Mouse (Mus musculus) CD4-positive, CD25-positive, alpha-beta regulatory T cell, adult 4 months (primary cell): ENCODE results near the gene Aipl1. TPM values are rescaled to one million over a fixed set of nuclear protein-coding genes. Genes with fewer than 3 reads are reported as not detected.
"Not testable (repeated sequence)": the region's sequence is repeated elsewhere in the genome, so short reads cannot be mapped to it uniquely, and the experiment has no call there.

Experiments
- ATAC-seq: one replicate; pipeline ENCODE4 v1.8.0; 2017
- polyA plus RNA-seq, 2 experiments: library from polyadenylated mRNA; unstranded; fragments of 100-300 nt; shearing (Covaris generic); gene quantifications; one replicate each; pipeline ENCODE4 v1.2.1; 2017

Aipl1 gene
- polyA plus RNA-seq, 2 experiments from 2014 or later, result not detected

DNA sequence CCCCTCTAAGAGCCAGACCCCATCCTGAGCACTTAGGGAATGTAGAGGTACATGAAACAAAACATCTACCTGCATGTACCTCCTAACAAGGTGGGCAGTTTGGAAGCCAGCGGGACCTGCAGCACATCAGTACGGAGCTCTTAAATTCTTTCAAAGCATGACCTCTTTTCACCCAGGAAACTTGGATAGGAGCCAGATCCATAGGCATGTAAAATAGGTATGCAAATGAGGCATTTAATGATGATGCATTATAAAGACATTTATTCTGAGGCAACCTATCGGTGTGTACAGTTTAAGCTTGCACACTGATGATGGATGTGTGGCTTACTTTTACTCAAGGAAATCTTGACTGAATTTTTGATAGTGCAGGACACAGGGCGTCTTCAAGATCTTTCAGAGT, 22.6 kb downstream of the Aipl1 start:
- ATAC-seq, result no peak

DNA sequence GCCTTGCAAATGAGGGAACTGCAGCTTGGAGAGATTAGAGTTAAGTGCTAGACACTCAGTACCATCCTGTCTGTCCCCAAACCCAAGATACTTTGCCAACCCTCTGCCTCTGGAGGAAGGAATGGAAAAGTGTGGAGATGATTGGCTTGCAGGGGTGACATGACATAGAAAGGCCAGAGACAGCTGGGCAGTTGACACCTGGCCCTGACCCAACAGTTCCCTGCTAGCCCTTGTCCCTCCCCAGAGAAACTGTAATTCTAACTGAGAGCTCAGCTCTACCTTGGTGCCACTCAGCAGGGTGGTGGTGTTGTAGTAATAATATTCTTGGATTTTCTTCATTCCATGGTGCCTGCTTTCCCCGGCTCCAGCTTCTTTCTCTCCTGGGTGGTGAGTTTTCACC, 25.4 kb downstream of the Aipl1 start:
- no peak for ATAC-seq

DNA sequence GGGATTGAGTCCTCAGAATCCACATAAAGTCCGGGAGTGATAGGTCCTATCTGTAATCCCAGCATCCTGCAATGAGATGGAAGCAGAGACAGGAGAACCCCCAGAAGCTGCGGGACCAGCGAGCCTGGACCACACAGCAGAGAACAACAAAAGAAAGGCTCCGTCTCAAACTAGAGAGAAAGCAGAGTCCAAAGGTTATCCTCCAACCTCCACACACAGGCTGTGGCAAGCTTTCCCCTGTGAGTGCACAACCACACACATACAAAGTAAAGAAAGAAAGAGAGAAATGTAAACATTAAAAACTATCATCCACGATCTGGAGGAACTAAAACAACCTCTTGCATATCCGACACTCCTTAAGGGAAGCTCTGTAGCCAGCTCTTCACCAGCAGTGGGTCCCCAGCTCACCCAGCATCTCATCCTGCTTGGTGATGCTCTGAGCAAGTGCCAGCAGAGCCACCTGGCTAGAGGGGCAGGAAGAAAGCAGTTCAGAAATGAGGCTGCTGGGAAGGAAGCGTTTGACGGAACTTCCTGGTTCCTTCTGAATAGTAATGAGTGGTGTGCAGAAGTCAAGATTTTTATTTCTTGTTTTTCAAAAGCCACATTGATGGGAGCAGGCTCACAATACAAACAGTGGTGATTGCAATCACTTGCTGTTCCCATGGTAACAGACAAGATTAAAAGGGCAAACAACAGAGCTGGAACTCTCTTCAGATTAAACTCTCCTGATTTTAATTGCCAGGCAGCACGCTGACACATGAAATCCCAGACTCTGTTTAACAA, 26.2 kb downstream of the Aipl1 start:
- peak; percentile 58 for ATAC-seq

DNA sequence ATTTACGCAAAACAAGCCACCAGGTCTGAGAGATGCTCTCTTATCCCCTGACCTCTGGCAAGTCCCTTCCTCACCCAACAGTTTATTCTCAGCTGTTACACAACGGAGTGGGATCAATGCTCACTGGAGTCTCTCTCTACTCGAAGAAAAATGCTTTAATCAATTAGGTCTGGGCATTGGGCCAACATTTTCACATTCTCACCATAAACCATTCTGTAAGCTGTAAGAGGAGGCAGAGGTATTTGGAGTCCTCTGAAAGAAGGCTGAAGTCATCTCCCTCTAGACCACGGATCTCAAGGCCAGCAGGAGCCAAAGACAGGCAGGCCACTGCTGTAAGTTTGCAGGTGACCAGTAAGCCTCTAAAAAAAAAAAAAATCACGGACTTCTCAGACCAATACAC, 26.9 kb downstream of the Aipl1 start:
- no peak for ATAC-seq

DNA sequence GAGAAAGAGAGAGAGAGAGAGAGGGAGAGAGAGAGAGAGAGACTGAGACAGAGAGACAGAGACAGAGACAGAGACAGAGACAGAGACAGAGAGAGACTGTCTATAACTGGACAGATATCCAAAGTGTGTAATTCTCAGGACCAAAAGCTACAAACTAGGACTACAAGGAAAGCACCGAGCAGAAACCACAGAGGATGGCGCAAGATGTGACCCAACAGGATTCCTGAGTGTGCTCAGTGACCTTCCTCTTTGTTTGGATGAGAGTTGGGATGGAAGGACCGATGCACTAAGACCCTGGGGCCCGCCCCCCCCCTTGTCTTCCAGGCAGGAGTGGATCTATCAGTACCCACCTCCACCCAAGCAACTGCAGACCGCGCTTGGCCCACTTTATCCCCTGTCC, 31.8 kb downstream of the Aipl1 start:
- ATAC-seq, result no peak

DNA sequence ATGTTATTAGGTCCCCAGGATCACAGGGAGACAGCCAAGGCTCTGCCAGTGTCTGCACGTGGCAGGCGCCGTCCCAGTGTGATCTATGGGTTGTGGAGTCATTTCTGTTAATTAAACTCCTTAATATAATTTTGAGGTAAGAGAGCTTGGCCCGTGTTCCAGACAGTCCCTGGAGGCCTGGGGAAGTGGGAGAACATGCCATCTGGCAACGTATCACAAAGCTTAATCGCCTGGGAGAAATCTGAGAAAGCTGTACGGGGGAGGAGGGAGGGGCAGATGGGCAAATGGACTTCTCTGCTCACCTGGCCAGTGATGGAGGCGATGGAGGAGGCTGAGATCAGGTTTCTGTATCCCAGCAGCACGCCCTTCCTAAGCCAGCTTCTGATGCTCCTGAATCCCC, 34.1 kb downstream of the Aipl1 start:
- no peak for ATAC-seq

DNA sequence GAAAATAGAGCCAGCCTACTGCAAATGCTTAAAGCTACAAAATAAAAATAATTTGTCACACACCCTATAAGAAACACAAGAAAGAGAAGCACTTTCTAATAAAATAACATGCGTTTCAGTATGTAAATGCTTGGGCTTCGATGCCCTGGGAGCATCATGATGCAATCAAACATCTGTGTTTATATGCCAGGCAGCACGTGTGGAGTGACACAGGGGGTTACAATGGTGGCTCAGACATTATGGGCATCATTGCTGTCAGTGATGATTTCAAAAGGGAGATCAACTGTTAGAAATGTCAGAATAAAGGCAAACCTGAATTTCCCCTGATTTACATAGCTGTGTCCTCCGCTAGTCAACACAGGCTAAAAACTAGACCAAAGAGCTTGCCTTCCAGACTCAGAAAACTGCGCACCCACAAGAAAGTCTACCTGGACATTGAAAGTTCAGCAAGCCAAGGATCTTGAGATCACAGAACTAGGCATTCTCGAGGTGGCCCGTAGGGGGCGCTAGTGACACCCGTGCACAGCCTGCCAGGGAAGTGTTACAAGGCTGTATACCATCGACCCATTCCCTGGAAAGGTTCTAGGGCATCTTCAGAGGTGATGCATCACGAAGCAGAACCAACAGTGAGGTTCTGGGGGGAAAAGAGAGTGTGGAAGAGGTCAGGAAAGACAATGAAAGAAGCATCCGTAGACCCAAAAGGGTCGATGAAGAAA, 35.0 kb downstream of the Aipl1 start:
- ATAC-seq, result no peak

DNA sequence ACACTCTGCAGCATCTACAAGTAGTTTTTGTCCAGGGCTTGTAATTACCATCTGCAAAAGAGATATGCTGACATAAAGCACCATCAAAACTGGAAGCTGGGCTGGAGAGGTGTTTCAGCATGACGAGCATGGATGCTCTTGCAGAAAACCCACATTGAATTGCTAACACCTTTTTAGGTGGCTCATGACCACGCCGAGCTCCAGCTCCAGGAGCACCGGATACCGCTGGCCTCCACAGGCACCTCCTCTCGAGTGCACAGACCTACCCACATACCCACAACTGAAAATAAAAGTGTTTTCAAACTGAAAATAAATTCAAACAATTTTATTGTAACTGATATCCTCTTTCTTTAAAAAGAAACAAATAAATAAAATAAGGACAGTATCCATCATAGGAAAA, 37.1 kb downstream of the Aipl1 start:
- peak; percentile 65 for ATAC-seq

DNA sequence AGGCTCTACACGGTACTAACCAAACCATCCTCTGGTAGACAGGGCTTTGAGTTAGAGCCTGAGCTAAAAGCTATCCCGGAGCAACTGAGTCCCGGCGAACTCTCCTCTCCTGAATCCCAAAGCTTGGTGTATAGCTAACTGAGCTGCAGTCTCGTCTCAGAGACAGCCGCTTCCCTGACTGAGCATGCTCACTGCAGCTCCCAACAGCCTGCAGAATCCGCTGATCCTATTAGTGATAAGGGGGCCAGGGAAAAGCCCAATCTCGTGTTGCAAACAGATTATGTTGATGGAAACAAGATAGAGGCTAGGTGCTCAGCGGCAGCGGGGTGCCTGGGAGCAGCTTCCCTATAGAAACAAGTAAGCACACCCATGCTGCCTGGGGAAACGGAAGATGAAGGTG, 40.5 kb downstream of the Aipl1 start:
- ATAC-seq, result no peak

DNA sequence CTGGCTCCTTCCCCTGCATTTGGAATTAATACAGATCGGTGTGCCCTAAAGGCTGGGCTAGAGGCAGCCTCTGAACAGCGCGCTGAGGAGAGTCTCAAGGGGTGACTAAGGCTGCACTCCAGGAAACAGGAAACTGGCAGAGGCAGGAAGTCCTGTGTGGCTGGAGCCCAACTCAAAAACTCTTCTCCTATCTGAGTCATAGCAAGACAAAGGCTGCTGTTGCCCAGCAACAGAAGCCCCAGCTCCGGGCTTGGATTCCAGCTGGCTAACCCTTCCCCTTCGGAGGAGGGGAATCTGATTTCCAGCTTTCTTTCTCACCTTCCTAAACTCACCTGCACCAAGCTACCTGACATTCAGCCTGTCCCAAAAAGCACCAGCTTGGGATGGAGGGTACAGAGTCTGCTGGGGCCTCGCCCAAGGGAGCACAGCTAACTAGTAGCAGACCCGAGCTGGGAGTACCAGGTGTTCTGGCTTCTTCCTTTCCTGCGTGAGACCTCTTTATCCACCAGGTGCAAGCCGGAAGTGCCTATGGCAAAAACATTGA, 41.3 kb downstream of the Aipl1 start:
- ATAC-seq, result peak; percentile 90

DNA sequence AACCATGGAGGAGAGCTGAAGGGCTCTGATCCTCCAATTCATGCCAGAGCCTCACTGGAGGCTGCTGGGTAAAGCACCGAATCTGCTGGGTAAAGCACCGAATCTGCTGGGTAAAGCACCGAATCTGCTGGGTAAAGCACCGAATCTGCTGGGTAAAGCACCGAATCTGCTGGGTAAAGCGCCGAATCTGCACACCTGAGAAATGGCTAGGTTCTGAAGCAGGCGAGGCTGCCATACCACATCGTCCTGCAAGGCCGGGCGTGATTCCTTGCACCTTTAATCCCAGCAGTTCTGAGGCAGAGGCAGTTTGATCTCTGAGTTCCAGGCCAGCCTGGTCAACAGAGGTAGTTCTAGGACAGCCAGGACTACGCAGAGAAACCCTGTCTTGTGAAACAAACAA, 44.9 kb downstream of the Aipl1 start:
- ATAC-seq, result no peak

DNA sequence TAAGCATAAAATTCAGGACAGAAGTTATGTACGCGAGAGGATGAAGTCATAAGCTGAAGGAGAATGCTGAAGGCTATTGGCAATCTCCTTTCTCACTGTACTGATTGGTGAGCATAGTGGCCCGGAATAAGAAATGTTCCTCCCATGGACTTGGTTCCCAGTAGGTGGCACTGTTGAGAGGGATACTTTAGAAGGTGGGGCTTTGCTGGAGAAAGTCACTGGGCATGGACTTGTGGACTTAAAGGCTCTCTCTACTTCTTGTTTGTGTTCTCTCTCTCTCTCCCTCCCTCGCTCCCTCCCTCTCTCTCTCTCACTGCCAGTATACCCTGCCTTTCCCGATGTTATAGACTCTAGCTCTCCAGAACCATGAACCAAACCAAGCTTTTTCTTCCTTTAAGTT, 45.8 kb downstream of the Aipl1 start:
- ATAC-seq, result peak; percentile 52

DNA sequence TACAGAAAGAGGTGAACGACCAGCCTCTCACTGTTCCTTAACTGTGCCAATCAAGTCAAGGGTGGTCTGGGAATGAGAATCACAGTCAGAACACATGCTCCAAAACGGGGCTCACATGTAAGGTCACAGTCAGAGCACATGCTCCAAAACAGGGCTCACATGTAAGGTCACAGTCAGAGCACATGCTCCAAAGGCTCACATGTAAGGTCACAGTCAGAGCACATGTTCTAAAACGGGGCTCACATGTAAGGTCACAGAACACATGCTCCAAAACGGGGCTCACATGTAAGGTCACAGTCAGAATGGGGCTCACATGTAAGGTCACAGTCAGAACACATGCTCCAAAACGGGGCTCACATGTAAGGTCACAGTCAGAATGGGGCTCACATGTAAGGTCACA, 47.9 kb downstream of the Aipl1 start:
- ATAC-seq, result not testable (repeated sequence)

DNA sequence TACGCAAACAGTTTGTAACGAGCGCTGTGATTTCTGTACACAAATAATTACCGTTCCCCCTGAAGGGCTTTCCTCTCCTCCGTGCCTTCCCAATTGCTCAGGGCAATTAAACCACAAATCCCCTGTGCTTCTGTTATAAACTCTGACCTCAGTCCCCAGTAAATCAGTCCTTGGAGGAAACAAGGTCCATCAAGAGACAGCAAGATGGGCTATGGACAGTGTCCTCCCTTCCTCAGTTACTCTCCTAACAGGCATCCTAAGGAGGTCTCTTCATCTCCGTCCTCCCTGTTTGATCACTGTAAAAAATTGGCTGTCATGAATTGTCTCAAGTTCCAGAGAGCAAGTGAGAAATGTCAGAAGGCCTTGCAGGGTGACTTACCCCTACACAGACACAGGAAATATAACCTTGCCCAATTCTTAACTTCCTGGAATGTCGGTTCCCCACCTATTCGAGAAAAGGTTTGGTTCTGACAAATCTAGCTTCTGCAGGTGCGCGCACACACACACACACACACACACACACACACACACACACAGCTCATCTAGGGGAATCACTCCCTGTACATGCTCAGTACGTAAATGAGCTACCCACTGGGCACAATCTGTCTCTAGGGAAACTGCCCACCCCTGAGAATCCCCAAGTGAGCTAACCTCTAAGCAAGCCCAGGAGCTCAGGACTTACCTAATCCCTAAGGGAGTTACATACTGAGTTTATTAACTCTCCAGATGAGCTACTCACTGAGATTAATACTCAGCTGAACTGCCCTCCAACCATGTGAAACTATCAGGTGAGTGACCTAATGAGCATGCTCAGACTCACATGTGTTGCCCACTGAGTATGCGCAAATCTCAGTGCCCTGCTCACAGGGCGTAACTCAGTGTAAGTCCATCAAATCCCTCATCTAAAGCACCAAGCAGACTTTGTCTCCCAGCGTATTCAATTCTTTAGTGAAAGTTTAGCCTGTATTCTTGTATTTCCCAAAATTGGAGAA, 49.9 kb downstream of the Aipl1 start:
- ATAC-seq, result no peak

DNA sequence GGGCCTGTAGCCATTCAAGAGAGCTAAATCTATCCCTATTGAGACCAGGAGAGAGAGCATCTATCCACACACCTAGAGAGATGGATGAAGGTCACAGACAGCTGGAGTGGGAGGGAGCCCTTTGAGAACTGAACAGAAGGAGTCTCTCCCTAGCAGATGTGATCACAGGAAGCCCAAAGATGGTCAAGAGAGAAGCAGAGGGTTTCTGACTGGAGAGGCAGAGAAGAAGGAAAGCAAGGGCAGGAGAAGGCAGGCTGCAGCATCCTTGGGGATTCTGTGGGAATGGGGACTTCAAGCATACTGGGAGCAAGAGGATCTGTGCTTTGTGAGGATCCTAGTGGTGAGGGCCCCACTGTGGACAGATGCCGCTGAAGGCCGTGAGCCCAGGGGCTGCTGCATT, 51.5 kb downstream of the Aipl1 start:
- no peak for ATAC-seq

DNA sequence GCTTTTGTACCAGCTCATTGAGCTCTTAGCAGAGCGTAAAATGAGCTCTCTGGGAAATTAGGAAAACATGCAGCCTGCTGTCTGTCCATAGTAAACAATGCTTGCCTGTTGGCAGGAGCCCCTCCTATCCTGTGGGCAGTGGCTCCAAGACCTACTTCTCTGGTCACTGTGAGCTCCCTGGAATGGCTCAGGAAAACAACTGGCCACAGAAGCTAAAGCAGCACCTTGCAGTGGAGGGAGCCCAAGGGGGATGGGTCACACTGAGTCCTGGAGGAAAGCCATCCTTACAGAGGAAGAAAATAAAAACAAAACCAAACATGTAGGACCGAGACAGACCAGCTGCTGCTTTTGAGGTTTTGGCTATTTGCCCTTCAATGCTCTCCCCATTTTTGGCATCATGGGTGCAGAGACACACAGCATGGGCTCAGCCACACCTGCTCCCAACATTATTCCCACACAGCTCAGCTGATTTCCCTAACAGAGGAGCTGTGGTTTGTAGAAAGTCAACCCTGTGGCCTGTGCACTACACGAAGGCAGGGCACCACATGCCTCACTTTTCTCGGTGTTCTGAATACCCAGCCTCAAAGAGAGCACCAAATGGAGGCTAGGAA, 52.1 kb downstream of the Aipl1 start:
- no peak for ATAC-seq

DNA sequence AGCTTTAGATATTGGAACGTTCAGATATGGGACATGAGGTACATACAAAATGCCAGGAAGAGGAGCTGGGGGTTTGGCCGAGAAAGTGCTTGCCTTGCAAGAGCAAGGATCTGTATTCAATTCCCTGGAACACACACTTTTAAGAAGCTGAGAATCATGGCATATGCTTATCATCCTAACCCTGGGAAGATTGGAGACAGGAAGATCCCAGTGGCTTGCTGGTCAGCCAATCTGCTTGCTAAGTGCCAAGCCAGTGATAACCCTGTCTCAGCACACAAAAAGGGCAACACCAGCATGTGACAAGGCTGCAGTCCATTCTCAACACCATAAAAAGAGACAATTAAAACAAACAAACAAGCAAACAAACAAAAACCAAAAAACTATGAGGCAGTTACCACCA, 53.2 kb downstream of the Aipl1 start:
- no peak for ATAC-seq

Other genes with a start within 250 kb of the Aipl1 start
- gene Pimreg, start 4.5 kb upstream of the Aipl1 start, polyA plus RNA-seq, result 1 to 10 TPM; 1.8 to 5.1 TPM
- under 1 TPM in 1 of 2 experiments, not detected in 1; 0.11 TPM for gene Pitpnm3, start 98.3 kb upstream of the Aipl1 start, polyA plus RNA-seq
- not detected for gene Gm43951, start 169.3 kb upstream of the Aipl1 start, polyA plus RNA-seq
- 10 to 100 TPM; 19.2 to 24.4 TPM for gene 4933427D14Rik, start 169.9 kb upstream of the Aipl1 start, polyA plus RNA-seq
- 10 to 100 TPM; 86.0 to 99.9 TPM for gene Txndc17, start 170.0 kb upstream of the Aipl1 start, polyA plus RNA-seq
- 10 to 100 TPM; 17.9 to 19.9 TPM for gene Med31, start 178.1 kb upstream of the Aipl1 start, polyA plus RNA-seq
- gene Slc13a5, start 229.7 kb upstream of the Aipl1 start, polyA plus RNA-seq, result not detected